Mouse (Mus musculus): ENCODE data around the gene Ddit4. TPM values are rescaled to one million over a fixed set of nuclear protein-coding genes. Genes with fewer than 3 reads are reported as not detected.

Ddit4 gene
- polyA plus RNA-seq, 1 experiment from 2014 or later, result 31.8 TPM

DNA sequence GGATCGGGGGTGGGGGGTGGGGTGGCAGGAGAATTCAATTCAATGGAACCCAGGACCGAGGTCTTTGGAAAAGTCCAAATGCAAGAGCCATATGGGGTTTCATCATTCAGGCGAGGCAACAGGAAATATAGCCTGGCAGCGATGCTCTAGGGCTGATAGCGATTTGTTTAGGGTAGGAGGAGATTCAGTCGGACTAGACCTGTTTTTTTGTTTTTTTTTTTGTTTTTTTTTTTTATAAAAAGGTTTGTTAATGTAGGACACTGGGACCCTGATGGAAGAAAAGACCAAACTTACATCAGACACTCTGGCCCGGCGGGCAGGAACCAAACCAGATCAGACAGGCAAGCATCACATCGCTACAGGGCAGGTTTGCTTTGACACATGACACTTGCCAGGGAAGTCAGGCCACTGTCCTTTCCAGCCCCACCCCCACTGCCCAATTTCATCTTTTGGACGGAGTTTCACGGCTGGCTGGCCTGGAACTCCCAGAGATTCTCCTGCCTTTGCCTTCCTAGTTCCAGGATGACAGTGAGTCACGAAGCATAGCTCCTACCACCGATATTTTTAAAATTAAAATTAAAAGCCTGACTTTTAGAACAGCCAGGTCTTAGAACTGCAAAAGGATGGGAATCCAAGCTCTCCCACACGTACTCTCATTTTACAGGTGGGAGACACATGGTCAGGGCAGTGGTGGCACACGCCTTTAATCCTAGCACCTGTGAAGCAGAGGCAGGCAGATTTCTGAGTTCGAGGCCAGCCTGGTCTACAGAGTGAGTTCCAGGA lies 1.3 kb upstream of the Ddit4 start:
- Histone ChIP-seq H3K36me3 (peaks cover 8% of the 10 kb centered on the region), H3K9me3 (replicated peaks) (no peaks in the 10 kb centered on the region), H3K27ac (replicated peaks) (peak overlapping the region; percentile 95), H3K27me3 (ENCODE audit: low read depth, poor library complexity, severe bottlenecking) (peaks cover 9% of the 10 kb centered on the region; the same call in 1 of the 2 replicates), H3K4me1 (peaks cover 70% of the 10 kb centered on the region), H3K4me3 (peak overlapping the region; percentile 76)
- DNase-seq (ENCODE audit: low spot score), result no peak
- 18% methylated on average over 16 of the region's 16 CpGs for WGBS

DNA sequence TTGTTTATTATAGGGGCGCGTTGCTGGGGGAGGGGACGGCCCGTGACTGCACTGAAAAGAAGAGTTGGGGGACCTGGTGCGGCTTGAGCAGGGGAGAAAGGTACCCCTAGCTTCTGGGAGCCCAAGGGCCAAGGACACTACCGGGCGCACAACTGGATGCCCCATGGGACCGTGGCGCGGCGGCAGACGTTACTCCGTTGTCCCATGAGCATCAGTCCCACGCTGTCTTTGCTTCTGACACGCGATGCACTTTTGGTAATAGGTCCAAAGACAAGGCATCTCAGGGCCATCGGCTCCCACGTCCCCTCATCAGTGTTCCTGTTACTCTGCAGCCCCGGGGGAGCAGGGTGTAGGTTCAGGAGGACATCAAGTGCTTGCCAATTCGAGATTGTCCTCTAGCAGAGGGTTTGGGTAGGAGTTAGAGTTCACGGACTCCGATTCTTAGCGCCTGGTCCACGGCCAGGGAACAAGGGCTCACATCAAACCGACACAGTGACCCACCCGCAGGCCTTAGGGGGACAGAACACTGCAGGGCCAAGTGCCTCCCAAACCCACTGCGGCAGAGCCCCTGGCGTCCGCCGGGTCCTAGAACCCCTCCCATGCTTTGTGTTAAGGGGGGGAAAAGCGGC lies 632 bp upstream of the Ddit4 start:
- no peaks in the 10 kb centered on the region for H3K9me3 ChIP-seq (replicated peaks)
- H3K4me1 ChIP-seq, result peaks cover 64% of the 10 kb centered on the region
- peak overlapping the region; percentile 76 for H3K4me3 ChIP-seq
- WGBS, result 0% methylated on average over 31 of the region's 31 CpGs
- peaks cover 7% of the 10 kb centered on the region; the same call in 1 of the 2 replicates for H3K27me3 ChIP-seq (ENCODE audit: low read depth, poor library complexity, severe bottlenecking)
- peak overlapping the region; percentile 95 for H3K27ac ChIP-seq (replicated peaks)
- H3K36me3 ChIP-seq, result peaks cover 8% of the 10 kb centered on the region
- DNase-seq (ENCODE audit: low spot score), result peak; percentile 80

DNA sequence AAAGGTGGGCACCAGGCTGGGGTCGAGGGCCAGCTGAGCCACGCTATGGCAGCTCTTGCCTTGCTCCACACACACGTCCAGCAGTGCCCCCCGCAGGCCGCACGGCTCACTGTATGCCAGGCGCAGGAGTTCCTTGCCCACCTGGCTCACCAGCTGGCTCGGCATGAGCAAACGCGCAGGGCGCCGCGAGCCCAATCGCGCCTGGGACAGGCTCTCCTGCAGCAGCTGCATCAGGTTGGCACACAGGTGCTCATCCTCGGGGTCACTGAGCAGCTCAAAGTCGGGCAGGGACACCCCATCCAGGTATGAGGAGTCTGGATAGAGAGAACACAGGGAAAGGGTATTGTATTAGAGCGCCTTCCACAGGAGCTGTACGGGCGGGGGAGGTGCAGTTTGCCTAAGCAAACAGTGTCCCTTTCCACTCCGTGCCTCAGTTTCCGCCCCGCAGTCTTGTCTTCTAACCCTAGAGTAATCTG lies 880 bp downstream of the Ddit4 start:
- H3K27ac ChIP-seq (replicated peaks), result peak overlapping the region; percentile 95
- H3K9me3 ChIP-seq (replicated peaks), result no peaks in the 10 kb centered on the region
- peak; percentile 75 for DNase-seq (ENCODE audit: low spot score)
- peaks cover 54% of the 10 kb centered on the region for H3K4me1 ChIP-seq
- peak overlapping the region; percentile 76 for H3K4me3 ChIP-seq
- H3K27me3 ChIP-seq (ENCODE audit: low read depth, poor library complexity, severe bottlenecking), result no peaks in the 10 kb centered on the region
- WGBS, result under 1% methylated on average over 23 of the region's 23 CpGs
- peaks cover 8% of the 10 kb centered on the region for H3K36me3 ChIP-seq

DNA sequence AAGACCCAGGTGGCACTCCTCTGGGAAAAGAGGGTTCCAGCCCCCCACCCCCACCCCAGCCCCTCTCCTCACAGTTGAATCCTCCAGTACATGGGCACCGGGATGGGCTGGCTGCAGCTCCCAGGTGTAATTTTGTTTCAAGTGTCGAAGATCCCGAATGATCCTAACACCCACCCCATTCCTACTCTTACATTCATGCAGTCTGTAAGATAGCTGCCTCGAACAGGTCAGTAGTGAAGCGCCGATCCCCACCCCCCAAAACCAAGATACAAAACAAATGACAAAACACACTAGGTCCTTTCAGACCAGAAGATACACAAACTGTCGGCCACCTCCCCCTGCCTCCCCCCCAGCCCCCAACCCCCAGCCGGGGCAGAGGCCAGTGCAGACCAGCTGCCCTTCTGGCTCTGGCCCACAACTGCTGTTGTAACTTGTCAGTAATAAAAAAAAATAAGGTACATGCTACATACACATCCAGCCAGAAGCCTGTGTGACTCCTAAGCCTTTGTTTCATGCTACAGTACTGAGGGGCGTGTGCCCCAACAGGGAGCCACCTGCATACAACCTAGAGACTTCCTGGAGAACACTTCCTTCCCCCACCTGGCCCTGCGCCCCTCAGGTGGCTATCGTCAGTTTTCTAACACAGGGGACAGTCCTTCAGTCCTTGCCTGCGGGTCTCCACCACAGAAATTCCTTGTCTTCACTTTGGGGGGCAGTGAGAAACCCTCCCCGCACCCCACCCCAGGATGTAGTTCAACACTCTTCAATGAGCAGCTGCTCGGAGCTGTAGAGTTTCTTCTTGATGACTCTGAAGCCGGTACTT lies 1.6 kb downstream of the Ddit4 start:
- H3K4me3 ChIP-seq, result peak overlapping the region; percentile 76
- peaks cover 54% of the 10 kb centered on the region for H3K4me1 ChIP-seq
- H3K36me3 ChIP-seq, result peaks cover 8% of the 10 kb centered on the region
- H3K27me3 ChIP-seq (ENCODE audit: low read depth, poor library complexity, severe bottlenecking), result no peaks in the 10 kb centered on the region
- no peak for DNase-seq (ENCODE audit: low spot score)
- H3K9me3 ChIP-seq (replicated peaks), result no peaks in the 10 kb centered on the region
- peak overlapping the region; percentile 95 for H3K27ac ChIP-seq (replicated peaks)
- 44% methylated on average over 15 of the region's 15 CpGs for WGBS

DNA sequence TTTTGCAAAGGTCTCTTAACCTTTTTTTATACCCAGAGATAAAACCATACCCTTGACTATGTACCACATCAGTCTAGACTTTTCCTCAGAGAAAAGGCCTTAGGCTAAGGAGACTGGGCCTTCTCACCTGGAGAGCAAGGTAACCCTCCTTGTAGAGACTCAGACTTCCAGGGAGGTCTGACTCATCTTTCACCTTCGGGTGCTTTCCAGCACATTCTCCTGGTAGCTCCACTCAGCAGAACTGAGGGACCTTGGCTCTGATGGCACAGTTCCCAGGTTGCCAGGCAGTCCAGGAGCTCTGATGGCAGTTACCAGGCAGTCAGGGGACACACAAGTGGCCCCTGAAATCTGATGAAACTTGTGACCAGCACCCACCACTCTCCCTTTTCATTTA lies 2.4 kb downstream of the Ddit4 start:
- H3K36me3 ChIP-seq, result peaks cover 8% of the 10 kb centered on the region
- H3K4me3 ChIP-seq, result peak overlapping the region; percentile 76
- WGBS, result 79% methylated on average over 1 of the region's 1 CpGs
- no peaks in the 10 kb centered on the region for H3K9me3 ChIP-seq (replicated peaks)
- H3K27me3 ChIP-seq (ENCODE audit: low read depth, poor library complexity, severe bottlenecking), result no peaks in the 10 kb centered on the region
- H3K27ac ChIP-seq (replicated peaks), result 0 out of 2 replicates have a peak overlapping the region, but pooled peaks have one; percentile 55
- peaks cover 54% of the 10 kb centered on the region for H3K4me1 ChIP-seq
- no peak for DNase-seq (ENCODE audit: low spot score)

DNA sequence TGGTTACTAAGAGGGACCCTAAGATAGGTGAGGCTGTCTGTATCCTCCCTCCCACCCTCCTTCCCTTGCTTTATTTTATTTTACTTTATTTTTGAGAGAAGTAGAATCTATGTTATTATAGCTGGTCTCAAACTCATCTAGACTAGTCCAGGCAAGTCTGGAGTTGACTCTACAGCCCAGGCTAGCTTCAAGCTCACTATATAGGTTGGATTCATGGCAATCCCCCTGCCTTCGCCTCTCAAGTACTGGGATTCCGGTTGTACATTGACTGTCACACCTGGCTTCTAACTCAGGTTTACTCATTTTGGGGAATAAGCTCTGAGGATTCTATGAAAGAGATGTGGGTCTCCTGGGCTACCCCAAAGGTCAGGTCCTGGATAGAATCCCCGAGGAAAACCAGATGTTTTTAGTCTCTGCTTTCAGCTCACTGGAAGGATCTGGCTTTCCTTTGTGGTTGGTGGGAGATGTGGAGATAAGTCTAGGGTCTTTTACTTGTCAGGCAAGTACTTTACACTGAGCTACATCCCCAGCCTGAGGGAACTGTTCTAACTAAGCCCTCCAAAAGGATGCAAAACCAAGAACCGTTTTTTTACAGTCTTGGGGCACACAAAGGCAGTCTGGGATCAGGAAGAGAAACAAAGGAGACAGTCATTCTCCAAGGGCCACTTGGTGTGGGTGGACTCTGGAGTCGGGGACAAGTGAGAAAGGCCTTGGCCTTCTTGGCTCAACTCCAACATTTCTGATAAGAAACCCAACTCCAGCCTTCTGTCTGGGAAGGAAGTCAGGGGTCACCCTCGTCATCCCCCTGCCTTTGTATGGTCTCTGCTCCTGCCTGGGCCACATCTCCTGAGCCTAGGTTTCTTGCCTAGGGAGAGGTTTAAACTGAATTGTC lies 3.0 kb downstream of the Ddit4 start:
- no peak for DNase-seq (ENCODE audit: low spot score)
- Histone ChIP-seq H3K27me3 (ENCODE audit: low read depth, poor library complexity, severe bottlenecking) (0 out of 2 replicates have a peak, but pooled peaks cover 3% of the 10 kb centered on the region), H3K36me3 (peaks cover 8% of the 10 kb centered on the region), H3K27ac (replicated peaks) (peak overlapping the region; percentile 55), H3K4me3 (no peak overlapping the region), H3K4me1 (peaks cover 54% of the 10 kb centered on the region), H3K9me3 (replicated peaks) (no peaks in the 10 kb centered on the region)
- 68% methylated on average over 6 of the region's 6 CpGs for WGBS

DNA sequence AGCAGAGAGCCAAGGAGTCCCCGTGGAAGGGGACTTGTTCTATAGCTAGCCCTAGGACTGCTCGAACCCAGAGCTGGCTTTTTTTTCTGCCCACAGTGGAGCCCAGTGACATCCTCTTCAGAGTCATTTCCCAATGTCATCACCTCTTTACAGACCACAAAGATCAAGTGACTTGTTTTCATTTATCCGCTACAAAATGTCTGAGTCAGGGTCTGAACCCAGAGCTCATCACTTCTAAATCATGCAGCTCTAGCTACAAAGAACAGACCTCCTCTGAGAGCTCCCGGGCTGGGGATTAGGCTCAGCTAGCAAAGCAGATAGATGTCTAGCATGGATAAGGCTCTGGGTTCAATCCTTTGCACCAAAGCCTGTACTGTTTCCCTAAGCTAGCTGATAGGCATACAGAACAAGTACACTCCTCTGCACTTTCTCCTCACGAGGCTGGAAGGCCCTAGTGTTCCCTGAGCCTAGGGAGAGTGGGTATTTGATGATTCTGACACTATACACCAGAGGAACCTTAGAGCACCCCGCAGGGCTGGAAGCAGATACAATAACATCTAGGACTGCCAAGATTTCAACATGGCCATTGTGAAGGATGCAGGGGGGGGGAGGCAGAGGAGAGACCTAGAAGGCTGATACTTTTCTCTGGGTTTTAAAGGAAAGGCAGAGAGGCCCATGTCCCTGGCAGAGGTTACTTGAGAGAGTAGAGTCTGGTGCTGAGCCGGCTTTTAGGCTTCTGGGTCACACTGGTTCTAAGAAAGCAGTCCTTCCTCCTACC lies 4.1 kb downstream of the Ddit4 start:
- Histone ChIP-seq H3K4me1 (peaks cover 54% of the 10 kb centered on the region), H3K4me3 (no peak overlapping the region), H3K27me3 (ENCODE audit: low read depth, poor library complexity, severe bottlenecking) (peaks cover 4% of the 10 kb centered on the region; the same call in 1 of the 2 replicates), H3K9me3 (replicated peaks) (no peaks in the 10 kb centered on the region), H3K36me3 (peaks cover 8% of the 10 kb centered on the region), H3K27ac (replicated peaks) (0 out of 2 replicates have a peak overlapping the region, but pooled peaks have one; percentile 55)
- no peak for DNase-seq (ENCODE audit: low spot score)
- WGBS, result 73% methylated on average over 7 of the region's 7 CpGs

DNA sequence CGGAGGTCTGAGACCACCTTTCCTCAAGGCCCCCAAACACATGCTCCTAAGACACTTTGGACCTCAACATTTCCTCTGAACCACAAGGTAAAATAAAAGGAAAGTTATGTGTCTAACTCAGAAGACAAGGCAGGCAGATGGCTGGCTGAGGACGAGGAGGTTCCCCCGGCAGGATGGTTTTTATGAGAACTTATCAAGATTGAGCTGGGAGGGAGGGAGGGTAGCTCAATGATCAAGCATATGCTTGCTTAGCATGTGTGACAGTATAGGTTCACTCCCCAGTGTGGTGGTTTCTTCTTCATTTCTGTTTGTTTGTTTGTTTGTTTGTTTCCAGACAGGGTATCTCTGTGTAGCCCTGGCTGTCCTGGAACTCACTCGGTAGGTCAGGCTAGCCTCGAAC lies 5.3 kb downstream of the Ddit4 start:
- no peak for DNase-seq (ENCODE audit: low spot score)
- Histone ChIP-seq H3K27ac (replicated peaks) (no peak overlapping the region), H3K4me1 (peaks cover 51% of the 10 kb centered on the region), H3K36me3 (peaks cover 8% of the 10 kb centered on the region), H3K27me3 (ENCODE audit: low read depth, poor library complexity, severe bottlenecking) (peaks cover 13% of the 10 kb centered on the region), H3K4me3 (no peak overlapping the region), H3K9me3 (replicated peaks) (no peaks in the 10 kb centered on the region)
- 92% methylated on average over 5 of the region's 5 CpGs for WGBS

DNA sequence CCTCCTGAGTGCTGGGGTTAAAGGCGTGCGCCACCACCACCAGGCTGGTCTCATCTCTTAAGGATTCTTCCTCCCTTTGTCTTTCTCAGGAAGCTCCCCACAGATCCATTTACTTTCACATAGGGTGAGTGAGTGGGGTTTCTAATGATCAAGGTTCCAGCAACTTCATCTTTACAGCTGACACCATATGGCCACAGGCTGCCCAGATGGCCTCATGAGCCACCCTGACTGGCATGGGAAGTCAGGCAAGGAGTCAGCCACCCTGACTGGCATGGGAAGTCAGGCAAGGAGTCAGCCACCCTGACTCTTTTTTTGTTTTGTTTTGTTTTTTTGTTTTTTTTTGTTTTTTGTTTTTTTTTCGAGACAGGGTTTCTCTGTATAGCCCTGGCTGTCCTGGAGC lies 6.2 kb downstream of the Ddit4 start:
- H3K4me3 ChIP-seq, result no peak overlapping the region
- H3K27ac ChIP-seq (replicated peaks), result no peak overlapping the region
- peaks cover 13% of the 10 kb centered on the region for H3K27me3 ChIP-seq (ENCODE audit: low read depth, poor library complexity, severe bottlenecking)
- WGBS, result 88% methylated on average over 3 of the region's 3 CpGs
- DNase-seq (ENCODE audit: low spot score), result no peak
- peaks cover 42% of the 10 kb centered on the region for H3K4me1 ChIP-seq
- peaks cover 8% of the 10 kb centered on the region for H3K36me3 ChIP-seq
- no peaks in the 10 kb centered on the region for H3K9me3 ChIP-seq (replicated peaks)

DNA sequence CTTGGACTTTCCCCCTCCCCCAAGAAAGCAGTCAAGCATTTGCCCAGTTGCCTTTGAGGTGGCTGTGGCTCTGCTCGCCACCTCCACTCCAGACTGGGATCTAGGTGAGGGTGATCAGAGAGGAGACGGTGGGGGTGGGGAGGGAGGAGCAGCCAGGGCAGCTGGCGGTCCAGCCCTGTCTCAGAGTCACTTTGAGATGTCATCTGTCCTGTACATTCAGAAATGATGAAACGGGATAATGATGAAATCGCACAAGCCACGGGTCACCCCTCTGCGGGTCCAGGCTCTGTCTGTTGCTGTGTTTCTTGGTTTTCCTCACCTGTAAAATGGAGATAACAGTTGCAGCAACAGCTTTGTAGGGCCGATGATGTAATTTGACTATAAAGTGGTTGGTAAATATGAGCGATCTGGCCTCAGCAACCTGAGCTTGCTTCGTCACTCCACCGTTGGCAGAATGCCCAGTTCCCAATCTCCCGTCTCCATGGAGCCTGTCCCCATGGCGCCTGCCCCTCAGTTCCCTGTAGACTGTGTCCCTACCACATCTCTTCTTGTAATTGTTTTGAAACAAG lies 8.1 kb downstream of the Ddit4 start:
- peak overlapping the region; percentile 73 for H3K27ac ChIP-seq (replicated peaks)
- H3K4me1 ChIP-seq, result peaks cover 23% of the 10 kb centered on the region
- H3K36me3 ChIP-seq, result no peaks in the 10 kb centered on the region
- H3K27me3 ChIP-seq (ENCODE audit: low read depth, poor library complexity, severe bottlenecking), result peaks cover 13% of the 10 kb centered on the region
- peak overlapping the region; percentile 35 for H3K4me3 ChIP-seq
- DNase-seq (ENCODE audit: low spot score), result no peak
- H3K9me3 ChIP-seq (replicated peaks), result no peaks in the 10 kb centered on the region
- WGBS, result 74% methylated on average over 13 of the region's 13 CpGs

DNA sequence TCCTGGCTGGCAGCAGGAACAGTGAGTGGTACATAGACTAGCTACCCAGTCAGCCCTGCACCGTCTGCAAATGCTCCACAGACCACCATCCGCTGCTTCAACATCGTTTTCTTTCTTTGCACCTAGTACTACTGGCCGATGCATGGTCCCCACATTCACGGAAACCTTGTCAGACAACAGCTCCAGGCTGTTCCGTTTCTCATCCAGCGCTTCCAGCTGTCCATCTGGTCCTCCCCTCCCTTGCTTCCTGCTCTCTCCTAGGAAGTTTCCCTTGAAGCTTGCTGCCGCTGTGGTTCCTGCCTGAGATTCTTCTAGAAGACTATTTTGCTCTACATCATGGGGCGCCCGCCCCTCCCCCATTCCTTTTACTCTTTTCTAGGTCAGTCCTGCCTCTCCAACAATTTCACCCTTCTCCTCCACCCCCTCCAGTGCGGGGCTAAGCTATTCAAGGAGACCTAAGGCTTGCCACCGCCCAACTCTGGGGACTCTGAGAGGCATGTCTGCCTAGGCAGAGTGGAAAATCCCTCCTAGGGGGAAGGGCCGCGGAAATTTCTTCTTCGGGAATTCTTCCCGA lies 8.7 kb downstream of the Ddit4 start:
- no peak for DNase-seq (ENCODE audit: low spot score)
- peak overlapping the region; percentile 35 for H3K4me3 ChIP-seq
- H3K9me3 ChIP-seq (replicated peaks), result no peaks in the 10 kb centered on the region
- peaks cover 18% of the 10 kb centered on the region for H3K4me1 ChIP-seq
- H3K36me3 ChIP-seq, result no peaks in the 10 kb centered on the region
- H3K27ac ChIP-seq (replicated peaks), result peak overlapping the region; percentile 73
- WGBS, result 5% methylated on average over 16 of the region's 16 CpGs
- peaks cover 13% of the 10 kb centered on the region for H3K27me3 ChIP-seq (ENCODE audit: low read depth, poor library complexity, severe bottlenecking)
